Mouse (Mus musculus): ENCODE data around the gene Dapk1.

Gene Dapk1

GRCm38 (mm10) chr13:60665402-60665801, 63.7 kb downstream of the Dapk1 start:
- no peak for DNase-seq

- no peak for DNase-seq
Measured at GRCm38 (mm10) chr13:60668036-60668435, 66.3 kb downstream of the Dapk1 start.

- peak; percentile 35 for DNase-seq
Measured at GRCm38 (mm10) chr13:60670605-60671004, 68.9 kb downstream of the Dapk1 start.

GRCm38 (mm10) chr13:60671235-60671634, 69.5 kb downstream of the Dapk1 start:
- peak; percentile 41 for DNase-seq

GRCm38 (mm10) chr13:60672287-60672686, 70.5 kb downstream of the Dapk1 start:
- no peak for DNase-seq

- no peak for DNase-seq
Measured at GRCm38 (mm10) chr13:60672882-60673675, 71.3 kb downstream of the Dapk1 start.

GRCm38 (mm10) chr13:60674301-60674700, 72.6 kb downstream of the Dapk1 start:
- no peak for DNase-seq

GRCm38 (mm10) chr13:60674911-60675310, 73.2 kb downstream of the Dapk1 start:
- DNase-seq, result peak; percentile 56

GRCm38 (mm10) chr13:60675416-60675815, 73.7 kb downstream of the Dapk1 start:
- no peak for DNase-seq

- DNase-seq, result no peak
Measured at GRCm38 (mm10) chr13:60678912-60679311, 77.2 kb downstream of the Dapk1 start.

GRCm38 (mm10) chr13:60682714-60683695, 81.3 kb downstream of the Dapk1 start:
- DNase-seq, result no peak

- DNase-seq, result peak; percentile 44
Measured at GRCm38 (mm10) chr13:60684050-60684760, 82.5 kb downstream of the Dapk1 start.

GRCm38 (mm10) chr13:60684806-60685205, 83.1 kb downstream of the Dapk1 start:
- DNase-seq, result no peak

GRCm38 (mm10) chr13:60685216-60685615, 83.5 kb downstream of the Dapk1 start:
- DNase-seq, result no peak

GRCm38 (mm10) chr13:60686024-60686663, 84.4 kb downstream of the Dapk1 start:
- no peak for DNase-seq

GRCm38 (mm10) chr13:60686967-60687366, 85.2 kb downstream of the Dapk1 start:
- DNase-seq, result no peak

GRCm38 (mm10) chr13:60687462-60687861, 85.7 kb downstream of the Dapk1 start:
- no peak for DNase-seq

- no peak for DNase-seq
Measured at GRCm38 (mm10) chr13:60687891-60688290, 86.1 kb downstream of the Dapk1 start.

GRCm38 (mm10) chr13:60690921-60691320, 89.2 kb downstream of the Dapk1 start:
- DNase-seq, result no peak

- DNase-seq, result no peak
Measured at GRCm38 (mm10) chr13:60691940-60692339, 90.2 kb downstream of the Dapk1 start.

GRCm38 (mm10) chr13:60695186-60695980, 93.6 kb downstream of the Dapk1 start:
- DNase-seq, result no peak

GRCm38 (mm10) chr13:60696323-60696722, 94.6 kb downstream of the Dapk1 start:
- no peak for DNase-seq
